Mouse (Mus musculus): Measurements from ENCODE around the gene Tbl1x.

- TF ChIP-seq POLR2A (IDR thresholded peaks at IDR 0.05; ENCODE audit: borderline replicate concordance, extremely low read depth, low read depth, low read length), result no peak
- TF ChIP-seq CTCF (IDR thresholded peaks at IDR 0.05; ENCODE audit: insufficient read depth, low read length), result no peak
Observed at GRCm38 (mm10) chrX:77551306-77551705, 40.5 kb downstream of the Tbl1x start.
